19 mouse cellular contexts compared by ENCODE assay signal in the genomic region with DNA sequence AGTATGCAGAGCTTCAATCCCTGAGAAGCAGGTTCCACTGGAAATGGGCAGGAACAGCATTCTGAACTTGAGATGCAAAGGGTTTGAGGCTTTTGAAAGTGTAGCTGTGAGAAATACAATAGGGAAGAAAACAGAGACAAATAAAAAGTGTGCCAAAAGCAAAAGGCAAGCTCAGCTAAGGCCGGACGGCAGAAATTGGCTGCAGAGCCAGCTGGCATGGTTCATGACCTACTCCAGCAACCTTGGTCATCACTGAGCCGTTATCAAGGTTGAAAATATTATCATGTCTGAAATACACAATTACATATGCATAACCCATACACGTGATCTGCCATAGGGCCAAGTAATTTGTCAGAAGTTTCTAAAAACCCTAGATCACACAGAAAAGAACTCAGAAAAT.
DNase-seq lines count a peak whose midpoint lies in the region; ATAC-seq lines count a peak whose summit lies in the region.
"Had no signal": no experiment of that assay in that cellular context is flagged by ENCODE, and none has a peak within 500 bp of the region (broad histone marks: within the 10 kb centered on the region; RNA-seq: fewer than 3 reads in every experiment).

No protein-coding gene starts in this region.

- H3K9me3 ChIP-seq in heart, embryonic 10.5 days, result no peaks in the 10 kb centered on the region
- no peaks in the 10 kb centered on the region for H3K9me3 ChIP-seq in hindbrain, embryonic 12.5 days (replicated peaks)
- H3K9me3 ChIP-seq: hindbrain, embryonic 15.5 days; intestine, embryonic 15.5 days; limb, embryonic 13.5 days; liver, embryonic 12.5 days had no signal

- no peaks in the 10 kb centered on the region for H3K4me1 ChIP-seq in heart, embryonic 10.5 days
- no peaks in the 10 kb centered on the region for H3K4me1 ChIP-seq in hindbrain, embryonic 12.5 days
- H3K4me1 ChIP-seq: hindbrain, embryonic 15.5 days; intestine, embryonic 15.5 days; liver, embryonic 12.5 days had no signal

- no peak overlapping the region for H3K4me3 ChIP-seq in heart, embryonic 10.5 days
- no peak overlapping the region for H3K4me3 ChIP-seq in hindbrain, embryonic 12.5 days
- H3K4me3 ChIP-seq: forebrain, embryonic 13.5 days; hindbrain, embryonic 15.5 days; intestine, embryonic 15.5 days; layer of hippocampus, adult 2 months; limb, embryonic 13.5 days; liver, embryonic 12.5 days had no signal

- DNase-seq in cerebellum, postnatal 14 days, result peak; percentile 40 to 44
- no peak for DNase-seq in cerebellum, adult 9-11 months
- DNase-seq in heart, postnatal 10 days, result peak; percentile 47 to 48
- DNase-seq in heart, embryonic 10.5 days (ENCODE audit: low spot score), result no peak
- peak; percentile 39 for DNase-seq in ovary, postnatal 36 days (ENCODE audit: low spot score)
- no peak for DNase-seq in ovary, postnatal 14 days (ENCODE audit: low spot score)
- DNase-seq in frontal cortex, postnatal 10 days (ENCODE audit: low spot score in 2 of 2), result no peak
- DNase-seq: cerebellum, adult 11 months; kidney, postnatal 25 days; lung, adult 18-20 months; lung, postnatal 10 days had no signal

- intact Hi-C loops in heart, postnatal 10 days (cut with DNase I), result no loop called here

- no peak for ATAC-seq in hindbrain, embryonic 12.5 days (ENCODE audit: low FRiP score)
- ATAC-seq: forebrain, embryonic 13.5 days; intestine, embryonic 15.5 days; liver, embryonic 12.5 days had no signal

- H3K4me2 ChIP-seq in hindbrain, embryonic 12.5 days (replicated peaks), result no peak overlapping the region
- H3K4me2 ChIP-seq: forebrain, embryonic 13.5 days; hindbrain, embryonic 15.5 days; intestine, embryonic 15.5 days; limb, embryonic 13.5 days; liver, embryonic 12.5 days; midbrain, embryonic 11.5 days had no signal

- 90% methylated on average over 4 of the region's 4 CpGs for WGBS in heart, embryonic 10.5 days
- 91% methylated on average over 4 of the region's 4 CpGs for WGBS in hindbrain, embryonic 12.5 days

- no peak overlapping the region for H3K9ac ChIP-seq in hindbrain, embryonic 12.5 days
- H3K9ac ChIP-seq: forebrain, embryonic 13.5 days; hindbrain, embryonic 15.5 days; intestine, embryonic 15.5 days; limb, embryonic 13.5 days; liver, embryonic 12.5 days had no signal

- no peaks in the 10 kb centered on the region for H3K27me3 ChIP-seq in heart, embryonic 10.5 days (ENCODE audit: insufficient read depth, poor library complexity, severe bottlenecking)
- no peaks in the 10 kb centered on the region for H3K27me3 ChIP-seq in hindbrain, embryonic 12.5 days
- H3K27me3 ChIP-seq: forebrain, embryonic 13.5 days; hindbrain, embryonic 15.5 days; intestine, embryonic 15.5 days; limb, embryonic 13.5 days; liver, embryonic 12.5 days had no signal

- H3K27ac ChIP-seq in heart, embryonic 10.5 days, result no peak overlapping the region
- H3K27ac ChIP-seq in hindbrain, embryonic 12.5 days, result no peak overlapping the region
- H3K27ac ChIP-seq: forebrain, embryonic 13.5 days; hindbrain, embryonic 15.5 days; intestine, embryonic 15.5 days; layer of hippocampus, adult 2 months; limb, embryonic 13.5 days; liver, embryonic 12.5 days had no signal

- no peaks in the 10 kb centered on the region for H3K36me3 ChIP-seq in heart, embryonic 10.5 days
- no peaks in the 10 kb centered on the region for H3K36me3 ChIP-seq in hindbrain, embryonic 12.5 days
- H3K36me3 ChIP-seq: hindbrain, embryonic 15.5 days; intestine, embryonic 15.5 days; limb, embryonic 13.5 days; liver, embryonic 12.5 days had no signal

Comparison
In these comparisons a context has a peak if more than half of its experiments do, and no peak if none do; other contexts are left out.
1. DNase-seq: peak in cerebellum, postnatal 14 days (2 of 2), heart, postnatal 10 days (2 of 2) and ovary, postnatal 36 days (single experiment); none in cerebellum, adult 9-11 months (single experiment), heart, embryonic 10.5 days (single experiment), ovary, postnatal 14 days (single experiment) and frontal cortex, postnatal 10 days (0 of 2).